Mouse (Mus musculus) heart, embryonic 13.5 days (tissue): ENCODE measurements at regions not wholly inside any gene's neighbourhood (a gene's known extent, or its start where the extent isn't known, plus 50 kb on each side); places are given as distances from the start of the nearest gene placed in this dataset.

ENCODE experiments used
- ATAC-seq: fragments of 200-750 bp; cut with Nextera tagmentation; 2 replicates; pipeline ENCODE4 v1.8.0; 2017; ENCODE audit warnings: moderate TSS enrichment; ENCODE audit not compliant: insufficient number of reproducible peaks, low FRiP score, low TSS enrichment; ENCODE audit errors: extremely low read depth
- H3K27ac ChIP-seq: fragments of 300-500 bp; sonication (generic); replicated peaks from 2 replicates; pipeline ENCODE4 v1.5.1; 2015; ENCODE audit warnings: moderate library complexity, mild to moderate bottlenecking, inconsistent platforms
- H3K27me3 ChIP-seq: fragments of 300-500 bp; sonication (generic); replicated peaks from 2 replicates; pipeline ENCODE4 v1.6.1; 2015; ENCODE audit warnings: mild to moderate bottlenecking, inconsistent platforms
- H3K36me3 ChIP-seq: fragments of 300-500 bp; sonication (generic); 2 replicates; pipeline ENCODE4 v1.6.1; 2015; ENCODE audit warnings: mild to moderate bottlenecking, inconsistent platforms
- H3K4me1 ChIP-seq: fragments of 300-500 bp; sonication (generic); 2 replicates; pipeline ENCODE4 v1.6.1; 2015; ENCODE audit warnings: inconsistent platforms
- H3K4me2 ChIP-seq: fragments of 300-500 bp; sonication (generic); 2 replicates; pipeline ENCODE4 v1.6.1; 2015; ENCODE audit warnings: inconsistent platforms, mild to moderate bottlenecking, moderate library complexity
- H3K4me3 ChIP-seq: fragments of 300-500 bp; sonication (generic); 2 replicates; pipeline ENCODE4 v1.5.1; 2015; ENCODE audit warnings: moderate library complexity, mild to moderate bottlenecking, inconsistent platforms
- H3K9ac ChIP-seq: fragments of 300-500 bp; sonication (generic); 2 replicates; pipeline ENCODE4 v1.6.1; 2015; ENCODE audit warnings: inconsistent platforms, mild to moderate bottlenecking, moderate library complexity
- H3K9me3 ChIP-seq: fragments of 300-500 bp; sonication (generic); 2 replicates; pipeline ENCODE4 v1.6.1; 2016; ENCODE audit warnings: inconsistent platforms
- WGBS: fragments of 180-500 bp; shearing (Covaris S2); methylation state at CpG from one replicate; pipeline ENCODE4 v1.1.7; 2015; ENCODE audit warnings: mixed read lengths; 5-methylcytosine and 5-hydroxymethylcytosine counted together

DNA sequence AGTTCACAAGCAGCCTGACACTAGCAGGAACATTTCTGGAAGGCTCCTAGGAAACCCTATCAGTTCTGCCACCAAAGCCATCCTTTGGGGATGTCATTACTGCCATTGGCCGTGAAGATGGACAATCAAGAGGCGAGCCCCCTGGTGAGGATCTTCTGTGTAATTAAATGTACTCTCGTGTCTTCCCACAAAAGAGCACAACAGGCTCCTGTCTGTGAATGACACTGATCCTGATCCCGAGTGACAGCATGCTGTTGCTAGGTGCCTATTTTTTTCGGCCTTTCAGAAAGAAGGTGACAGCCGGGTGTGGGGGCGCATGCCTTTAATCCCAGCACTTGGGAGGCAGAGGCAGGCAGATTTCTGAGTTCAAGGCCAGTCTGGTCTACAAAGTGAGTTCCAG, 92.5 kb upstream of the Armc2 start:
- no peaks in the 10 kb centered on the region for H3K9me3 ChIP-seq

DNA sequence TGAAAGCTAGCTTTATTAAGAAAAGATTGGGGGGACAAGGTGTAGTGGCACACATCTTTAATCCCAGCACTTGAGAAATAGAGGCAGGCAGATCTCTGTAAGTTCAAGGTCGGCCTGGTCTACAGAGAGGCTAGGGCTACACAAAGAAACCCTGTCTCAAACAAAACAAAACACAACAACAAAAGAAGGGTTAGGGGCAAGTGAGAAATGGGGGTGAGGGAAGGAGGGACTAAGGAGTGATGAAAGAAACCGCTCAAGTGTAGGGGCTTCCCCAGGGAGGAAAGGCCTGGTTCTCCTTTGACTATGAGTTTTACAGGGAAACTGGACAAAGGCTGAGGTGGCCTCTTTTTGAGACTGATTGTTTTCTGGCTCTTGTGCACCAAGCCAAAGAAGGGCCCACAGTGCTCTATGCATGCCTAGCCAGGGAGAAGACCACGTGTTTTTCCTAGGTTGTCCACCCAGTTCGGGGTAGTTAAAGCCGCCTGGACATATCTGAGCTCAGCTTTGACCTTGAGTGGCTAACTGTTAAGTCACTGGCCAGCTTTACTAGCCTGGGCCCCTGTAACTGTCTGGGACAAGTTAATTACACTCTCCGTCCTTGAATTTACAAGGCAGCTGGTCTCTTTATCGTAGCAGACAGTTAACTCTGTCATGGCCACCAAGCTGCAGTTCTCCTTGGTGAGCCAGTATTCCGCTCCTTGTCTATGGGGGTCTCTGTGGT, 90.2 kb upstream of the Armc2 start:
- Histone ChIP-seq H3K27ac (peak overlapping the region; percentile 20; the same call in 1 of the 2 replicates), H3K4me2 (no peak overlapping the region), H3K27me3 (no peaks in the 10 kb centered on the region), H3K4me3 (no peak overlapping the region), H3K36me3 (no peaks in the 10 kb centered on the region), H3K4me1 (peaks cover 24% of the 10 kb centered on the region), H3K9ac (no peak overlapping the region), H3K9me3 (peaks cover 6% of the 10 kb centered on the region; the same call in 1 of the 2 replicates)
- ATAC-seq = no peak
- WGBS = 47% methylated on average over 8 of the region's 8 CpGs

More for the DNA sequence above, 92.5 kb upstream of the Armc2 start:
- Histone ChIP-seq H3K9ac (no peak overlapping the region), H3K4me2 (no peak overlapping the region), H3K4me1 (peaks cover 30% of the 10 kb centered on the region), H3K27me3 (no peaks in the 10 kb centered on the region), H3K4me3 (no peak overlapping the region), H3K36me3 (no peaks in the 10 kb centered on the region), H3K27ac (no peak overlapping the region)
- WGBS = 82% methylated on average over 7 of the region's 7 CpGs
- no peak for ATAC-seq

DNA sequence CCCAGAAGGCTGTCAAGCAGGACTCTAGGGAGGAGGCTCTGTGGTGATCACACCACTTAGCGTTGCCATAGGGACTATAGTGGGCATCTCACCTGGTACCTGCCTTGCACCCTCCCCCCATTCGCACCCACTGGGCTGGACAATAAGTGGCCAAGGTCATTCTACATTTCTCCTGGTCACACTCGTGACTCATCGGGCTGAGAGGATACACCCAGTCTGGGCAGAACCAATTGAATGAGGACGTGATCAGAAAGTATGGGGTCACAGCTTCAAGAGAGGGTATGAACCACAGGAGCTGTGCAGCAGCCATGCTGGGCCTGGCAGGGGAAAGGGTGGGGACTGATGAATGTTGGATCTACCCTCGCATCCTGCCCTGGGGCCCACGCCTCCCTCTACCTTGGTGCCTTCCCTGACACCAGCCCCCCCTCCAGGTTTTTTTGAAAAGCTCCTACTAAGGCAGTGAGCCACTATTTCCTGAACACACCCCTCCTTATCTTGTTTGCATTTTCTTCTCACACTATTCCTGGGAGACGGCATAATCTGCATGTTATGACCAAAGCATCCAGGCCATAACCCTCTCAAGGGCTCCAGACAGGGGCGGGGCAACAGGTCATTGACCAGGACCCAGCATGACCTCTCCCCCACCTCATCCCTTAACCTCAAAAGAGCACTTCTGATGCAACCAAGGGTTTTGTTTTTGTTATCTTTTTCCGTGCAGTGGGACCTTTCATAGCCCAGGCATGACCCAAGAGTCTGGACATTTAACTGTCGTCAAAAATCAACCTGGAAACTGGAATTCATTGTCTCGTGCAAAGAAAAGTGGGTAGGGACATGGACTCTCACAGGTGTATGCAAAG, 89.4 kb upstream of the Armc2 start:
- Histone ChIP-seq H3K4me1 (peaks cover 24% of the 10 kb centered on the region), H3K4me2 (no peak overlapping the region), H3K9ac (no peak overlapping the region), H3K27me3 (no peaks in the 10 kb centered on the region), H3K27ac (no peak overlapping the region), H3K9me3 (peaks cover 6% of the 10 kb centered on the region; the same call in 1 of the 2 replicates), H3K36me3 (no peaks in the 10 kb centered on the region), H3K4me3 (no peak overlapping the region)
- ATAC-seq = no peak
- WGBS = 65% methylated on average over 12 of the region's 12 CpGs

DNA sequence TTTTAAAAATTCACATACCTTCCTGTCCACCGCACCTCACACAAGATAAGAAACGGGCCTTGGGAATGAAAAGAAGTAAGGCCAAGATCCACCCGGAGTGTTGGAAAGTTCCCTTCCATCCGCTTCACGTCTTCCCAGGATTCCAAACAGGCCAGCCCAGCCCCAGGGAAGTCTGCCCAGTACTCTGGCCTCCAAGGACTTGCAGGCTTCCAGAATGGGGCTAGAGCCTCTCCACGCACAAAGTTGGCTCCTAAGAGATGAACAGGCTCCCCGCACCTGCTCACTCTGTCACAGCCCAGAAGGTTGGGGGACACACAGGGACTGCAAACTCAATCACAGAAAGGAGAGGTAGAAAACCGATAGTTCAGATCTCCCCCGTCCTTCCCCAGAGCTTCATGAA, 88.4 kb upstream of the Armc2 start:
- Histone ChIP-seq H3K36me3 (no peaks in the 10 kb centered on the region), H3K9ac (no peak overlapping the region)
- WGBS = 74% methylated on average over 9 of the region's 9 CpGs

DNA sequence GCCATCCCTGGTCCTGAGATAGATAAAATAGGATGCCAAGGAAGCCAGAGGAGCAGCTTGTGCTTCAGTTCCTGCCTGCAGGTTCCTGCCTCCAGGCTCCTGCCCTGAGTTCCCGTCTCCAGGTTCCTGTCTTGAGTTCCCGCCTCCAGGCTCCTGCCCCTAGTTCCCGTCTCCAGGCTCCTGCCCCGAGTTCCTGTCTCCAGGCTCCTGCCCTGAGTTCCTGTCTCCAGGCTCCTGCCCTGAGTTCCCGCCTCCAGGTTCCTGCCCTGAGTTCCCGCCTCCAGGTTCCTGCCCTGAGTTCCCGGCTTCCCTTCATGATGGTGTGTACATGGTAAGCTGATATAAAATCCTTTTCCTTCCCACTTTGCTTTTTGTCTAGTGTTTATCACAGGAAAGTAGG, 86.8 kb upstream of the Armc2 start:
- 87% methylated on average over 7 of the region's 7 CpGs for WGBS
- ATAC-seq = no peak
- Histone ChIP-seq H3K4me2 (no peak overlapping the region), H3K27me3 (no peaks in the 10 kb centered on the region), H3K36me3 (no peaks in the 10 kb centered on the region), H3K9me3 (peaks cover 6% of the 10 kb centered on the region; the same call in 1 of the 2 replicates), H3K4me3 (no peak overlapping the region), H3K27ac (no peak overlapping the region), H3K9ac (no peak overlapping the region), H3K4me1 (peaks cover 35% of the 10 kb centered on the region)

More for the DNA sequence above, 88.4 kb upstream of the Armc2 start:
- ATAC-seq = no peak
- Histone ChIP-seq H3K4me3 (no peak overlapping the region), H3K9me3 (peaks cover 6% of the 10 kb centered on the region; the same call in 1 of the 2 replicates), H3K27ac (no peak overlapping the region), H3K27me3 (no peaks in the 10 kb centered on the region), H3K4me2 (no peak overlapping the region), H3K4me1 (peaks cover 27% of the 10 kb centered on the region)

DNA sequence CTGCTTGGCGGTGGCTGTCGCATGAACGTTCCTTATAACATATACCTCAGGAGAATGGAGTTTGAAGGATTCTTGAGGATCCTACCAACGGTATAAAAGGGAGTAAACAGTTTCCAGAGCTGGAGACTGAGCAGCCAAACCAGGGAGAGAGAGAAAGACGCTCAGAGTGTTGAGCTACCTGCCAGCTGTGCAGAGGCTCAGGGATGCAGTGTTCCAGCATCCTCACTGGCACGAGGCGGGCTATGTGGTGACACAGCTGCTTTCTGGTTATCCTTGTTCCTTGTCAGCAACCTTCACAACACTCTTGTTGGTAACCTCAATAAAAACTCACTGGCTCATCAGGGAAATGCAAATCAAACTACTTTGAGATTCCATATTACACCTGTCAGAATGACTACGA, 84.1 kb upstream of the Armc2 start:
- WGBS = 81% methylated on average over 8 of the region's 8 CpGs

DNA sequence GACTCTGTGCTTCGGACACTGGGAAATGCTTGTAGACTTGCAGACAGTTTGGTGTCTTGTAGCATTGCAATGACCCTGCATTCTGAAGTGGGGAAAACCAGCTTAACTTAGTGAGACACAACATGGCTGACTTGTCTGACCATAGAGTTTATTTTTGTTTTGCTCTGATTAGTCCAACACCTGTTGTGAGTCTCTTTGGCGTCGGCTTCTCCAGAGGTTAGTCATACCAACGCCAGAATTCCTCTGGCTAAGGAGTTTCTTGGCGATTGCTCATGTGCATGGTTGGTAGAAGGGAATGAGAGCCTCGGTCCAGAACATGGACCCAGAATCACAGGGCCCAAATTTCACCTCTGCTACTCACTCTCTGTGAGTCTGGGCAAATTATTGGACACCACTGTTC, 82.9 kb upstream of the Armc2 start:
- WGBS = 72% methylated on average over 6 of the region's 6 CpGs
- H3K9ac ChIP-seq = no peak overlapping the region
- no peaks in the 10 kb centered on the region for H3K36me3 ChIP-seq
- H3K9me3 ChIP-seq = peaks cover 6% of the 10 kb centered on the region; the same call in 1 of the 2 replicates
- no peaks in the 10 kb centered on the region for H3K27me3 ChIP-seq
- peaks cover 11% of the 10 kb centered on the region for H3K4me1 ChIP-seq
- H3K4me2 ChIP-seq = no peak overlapping the region
- no peak overlapping the region for H3K27ac ChIP-seq
- no peak for ATAC-seq
- no peak overlapping the region for H3K4me3 ChIP-seq

More for the DNA sequence above, 84.1 kb upstream of the Armc2 start:
- ATAC-seq = no peak
- no peaks in the 10 kb centered on the region for H3K36me3 ChIP-seq
- peaks cover 6% of the 10 kb centered on the region; the same call in 1 of the 2 replicates for H3K9me3 ChIP-seq
- no peak overlapping the region for H3K9ac ChIP-seq
- H3K27me3 ChIP-seq = no peaks in the 10 kb centered on the region
- no peak overlapping the region for H3K4me2 ChIP-seq
- no peak overlapping the region for H3K4me3 ChIP-seq
- no peak overlapping the region for H3K27ac ChIP-seq
- peaks cover 14% of the 10 kb centered on the region for H3K4me1 ChIP-seq

DNA sequence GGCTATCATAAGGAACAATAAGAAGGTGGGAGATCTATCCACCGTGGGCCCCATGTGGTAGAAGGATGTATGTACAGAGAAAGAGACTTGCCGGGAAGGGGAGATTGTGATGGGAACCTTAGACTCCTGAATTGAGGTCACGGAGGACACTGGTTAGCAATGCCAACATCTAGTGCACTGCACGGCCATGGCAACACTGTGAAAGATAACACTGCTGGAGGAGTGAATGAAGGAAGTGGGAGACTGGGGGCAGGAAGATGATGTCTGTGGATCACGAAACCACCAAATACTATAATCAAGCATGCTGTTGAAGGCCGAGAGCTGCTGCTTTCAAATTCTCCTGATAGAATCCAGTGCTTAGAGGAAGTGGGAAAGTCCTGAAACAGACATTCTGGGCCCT, 78.7 kb upstream of the Armc2 start:
- no peaks in the 10 kb centered on the region for H3K9me3 ChIP-seq
- no peak overlapping the region for H3K9ac ChIP-seq
- H3K27me3 ChIP-seq = no peaks in the 10 kb centered on the region
- H3K27ac ChIP-seq = no peak overlapping the region
- H3K4me2 ChIP-seq = no peak overlapping the region
- H3K36me3 ChIP-seq = no peaks in the 10 kb centered on the region
- no peak for ATAC-seq
- WGBS = 67% methylated on average over 6 of the region's 6 CpGs
- peaks cover 37% of the 10 kb centered on the region for H3K4me1 ChIP-seq
- H3K4me3 ChIP-seq = no peak overlapping the region

DNA sequence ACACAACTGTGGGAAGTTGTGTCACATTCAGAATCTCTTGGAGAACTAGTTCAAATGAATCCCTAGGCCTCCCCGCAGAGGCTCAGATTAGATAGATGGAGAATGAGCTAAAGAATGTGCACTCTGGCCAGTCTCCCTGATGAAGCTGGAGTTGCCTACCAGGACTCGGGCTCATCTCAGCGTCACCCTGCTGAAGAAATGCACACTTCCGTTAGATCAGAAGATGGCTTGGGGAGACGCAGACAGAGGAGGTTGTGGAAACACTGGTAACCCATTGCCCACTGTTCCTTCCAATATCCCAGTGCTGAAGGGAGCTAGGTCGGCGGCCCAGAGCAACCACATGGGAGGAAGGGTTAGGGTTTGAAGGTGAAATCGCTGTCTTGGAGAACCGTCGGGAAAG, 77.7 kb upstream of the Armc2 start:
- 70% methylated on average over 10 of the region's 10 CpGs for WGBS
- Histone ChIP-seq H3K9me3 (no peaks in the 10 kb centered on the region), H3K4me1 (peaks cover 37% of the 10 kb centered on the region), H3K27ac (no peak overlapping the region), H3K4me2 (no peak overlapping the region), H3K4me3 (no peak overlapping the region), H3K27me3 (no peaks in the 10 kb centered on the region), H3K9ac (no peak overlapping the region), H3K36me3 (no peaks in the 10 kb centered on the region)
- ATAC-seq = no peak

DNA sequence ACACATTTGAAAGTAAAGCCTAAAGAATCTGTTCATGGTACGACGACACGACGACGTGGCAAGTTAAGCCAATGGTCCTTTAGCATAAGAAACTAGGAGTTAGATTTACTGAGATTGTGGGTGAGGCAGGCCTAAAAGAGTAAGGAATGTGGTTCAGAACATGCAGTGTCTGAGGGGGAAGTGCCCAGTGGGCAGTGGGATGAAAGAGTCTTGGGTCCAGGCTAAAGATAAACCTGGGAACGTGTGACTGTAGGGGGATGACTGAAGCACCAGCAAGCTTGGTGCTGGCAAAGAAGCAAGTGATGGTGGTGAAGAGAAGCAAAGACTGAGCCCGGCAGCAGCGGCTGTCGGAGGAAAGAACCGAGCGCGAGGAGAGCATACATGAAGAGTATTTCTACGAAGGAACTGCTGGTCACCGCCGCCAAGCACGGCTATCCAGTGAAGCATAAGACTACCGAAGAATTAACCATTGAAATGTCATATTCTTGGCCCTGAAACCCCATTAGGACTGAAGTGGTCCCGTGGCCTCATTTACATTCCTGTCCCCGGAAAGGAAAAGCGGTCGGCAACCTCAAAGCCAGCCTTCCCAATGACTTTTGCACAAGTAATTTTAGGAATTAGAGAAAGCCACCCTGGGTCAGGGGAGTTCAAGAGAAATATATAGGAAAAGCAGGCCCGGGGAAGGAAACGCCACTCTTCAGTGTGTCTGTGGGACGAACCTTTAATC, 76.2 kb upstream of the Armc2 start:
- no peak overlapping the region for H3K27ac ChIP-seq
- 77% methylated on average over 24 of the region's 24 CpGs for WGBS
- ATAC-seq = no peak

DNA sequence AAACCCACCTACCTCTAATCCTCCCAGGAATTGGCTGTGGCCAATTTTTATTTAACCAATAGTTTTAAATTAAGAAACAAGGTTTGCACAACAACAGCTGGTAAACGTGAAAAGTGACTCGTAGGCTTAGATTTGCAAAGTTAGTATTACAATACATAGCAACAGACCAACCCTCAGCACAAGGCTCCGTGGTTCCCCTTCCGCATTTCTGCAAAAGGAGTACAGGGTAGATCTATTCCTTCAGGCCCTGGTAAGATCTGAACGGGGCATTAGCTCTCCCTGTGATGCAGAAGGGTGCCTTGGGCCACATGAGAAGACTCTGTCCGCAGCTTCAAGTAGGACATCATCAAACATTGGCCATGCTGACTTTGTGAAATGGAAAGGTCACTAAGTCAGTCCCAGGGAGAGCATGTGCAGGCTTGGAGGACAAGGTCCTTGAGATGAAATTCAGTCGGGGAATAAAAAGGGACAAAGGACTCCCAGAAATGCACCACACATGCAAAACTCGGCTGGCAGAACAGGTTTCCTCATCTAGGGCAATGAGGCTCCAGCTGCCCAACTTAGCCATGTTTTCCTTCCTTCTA, 75.0 kb upstream of the Armc2 start:
- H3K4me3 ChIP-seq = no peak overlapping the region
- ATAC-seq = no peak
- peak overlapping the region; percentile 71 for H3K27ac ChIP-seq
- 80% methylated on average over 8 of the region's 8 CpGs for WGBS
- H3K4me1 ChIP-seq = peaks cover 63% of the 10 kb centered on the region
- no peak overlapping the region for H3K4me2 ChIP-seq
- H3K36me3 ChIP-seq = no peaks in the 10 kb centered on the region
- no peak overlapping the region for H3K9ac ChIP-seq
- no peaks in the 10 kb centered on the region for H3K27me3 ChIP-seq
- no peaks in the 10 kb centered on the region for H3K9me3 ChIP-seq

More for the DNA sequence above, 76.2 kb upstream of the Armc2 start:
- Histone ChIP-seq H3K4me2 (no peak overlapping the region), H3K4me1 (peaks cover 51% of the 10 kb centered on the region), H3K27me3 (no peaks in the 10 kb centered on the region), H3K4me3 (no peak overlapping the region), H3K9ac (no peak overlapping the region), H3K9me3 (no peaks in the 10 kb centered on the region), H3K36me3 (no peaks in the 10 kb centered on the region)
